Mouse (Mus musculus) embryonic facial prominence, embryonic 13.5 days (tissue): Measurements from ENCODE around the gene Chmp1a. TPM values are rescaled to one million over a fixed set of nuclear protein-coding genes. Genes with fewer than 3 reads are reported as not detected.

Experiments
- ATAC-seq: fragments of 200-750 bp; cut with Nextera tagmentation; 2 replicates; pipeline ENCODE4 v1.8.0; 2017; ENCODE audit warnings: low read depth; ENCODE audit not compliant: insufficient number of reproducible peaks, insufficient read depth, low FRiP score, low TSS enrichment
- H3K27ac ChIP-seq: fragments of 300-500 bp; sonication (generic); 2 replicates; pipeline ENCODE4 v1.5.1; 2015; ENCODE audit warnings: moderate library complexity, mild to moderate bottlenecking, inconsistent platforms
- H3K27me3 ChIP-seq: fragments of 300-500 bp; sonication (generic); 2 replicates; pipeline ENCODE4 v1.6.1; 2015; ENCODE audit warnings: mild to moderate bottlenecking, inconsistent platforms
- H3K36me3 ChIP-seq: fragments of 300-500 bp; sonication (generic); 2 replicates; pipeline ENCODE4 v1.6.1; 2015; ENCODE audit warnings: mild to moderate bottlenecking, inconsistent platforms
- H3K4me1 ChIP-seq: fragments of 300-500 bp; sonication (generic); 2 replicates; pipeline ENCODE4 v1.6.1; 2015; ENCODE audit warnings: inconsistent platforms
- H3K4me2 ChIP-seq: fragments of 300-500 bp; sonication (generic); 2 replicates; pipeline ENCODE4 v1.6.1; 2015; ENCODE audit warnings: moderate library complexity, mild to moderate bottlenecking, inconsistent platforms
- H3K4me3 ChIP-seq: fragments of 300-500 bp; sonication (generic); 2 replicates; pipeline ENCODE4 v1.5.1; 2015; ENCODE audit warnings: mild to moderate bottlenecking, inconsistent platforms
- H3K9ac ChIP-seq: fragments of 300-500 bp; sonication (generic); 2 replicates; pipeline ENCODE4 v1.6.1; 2015; ENCODE audit warnings: mild to moderate bottlenecking, inconsistent platforms
- H3K9me3 ChIP-seq: fragments of 300-500 bp; sonication (generic); 2 replicates; pipeline ENCODE4 v1.6.1; 2016; ENCODE audit warnings: inconsistent platforms
- WGBS: fragments of 180-500 bp; shearing (Covaris S2); methylation state at CpG from one replicate; pipeline ENCODE4 v1.1.7; 2015; ENCODE audit warnings: mixed read lengths; 5-methylcytosine and 5-hydroxymethylcytosine counted together
- polyA plus RNA-seq: library from polyadenylated mRNA; unstranded; fragments of >200 nt; fragmentation: Nextera tagmentation; extraction: Ambion mirVana; gene quantifications from 2 replicates; pipeline ENCODE4 v1.2.1, GENCODE M21; 2015

Gene Chmp1a
- polyA plus RNA-seq, 1 experiment from 2014 or later: 153 TPM

DNA sequence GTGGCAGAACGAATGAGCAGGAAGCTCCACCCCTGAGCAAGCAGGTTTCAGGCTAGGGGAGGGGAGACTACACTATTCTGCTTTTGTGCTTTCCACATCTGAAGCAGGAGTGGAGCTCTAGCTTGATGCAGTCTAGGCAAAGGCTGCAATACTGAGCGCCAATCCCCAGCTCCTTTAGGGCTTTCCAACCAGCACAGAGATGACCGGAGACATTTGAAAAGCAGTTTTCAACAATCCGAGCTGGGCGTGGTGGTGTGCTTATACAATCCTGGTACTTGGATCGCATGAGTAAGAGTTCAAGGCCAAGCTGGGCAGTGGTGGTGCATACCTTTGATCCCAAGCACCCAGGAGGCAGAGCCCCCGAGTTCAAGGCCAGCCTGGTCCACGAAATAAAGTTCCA is 20.7 kb downstream of the Chmp1a start:
- no peak overlapping the region for H3K27ac ChIP-seq
- no peaks in the 10 kb centered on the region for H3K9me3 ChIP-seq
- H3K4me3 ChIP-seq: no peak overlapping the region
- ATAC-seq: no peak
- no peaks in the 10 kb centered on the region for H3K27me3 ChIP-seq
- no peak overlapping the region for H3K4me2 ChIP-seq
- no peaks in the 10 kb centered on the region for H3K36me3 ChIP-seq
- no peak overlapping the region for H3K9ac ChIP-seq
- 53% methylated on average over 8 of the region's 8 CpGs for WGBS
- H3K4me1 ChIP-seq: peaks cover 21% of the 10 kb centered on the region

- WGBS: under 1% methylated on average over 9 of the region's 9 CpGs
- H3K4me3 ChIP-seq: no peak overlapping the region
Observed at GRCm38 (mm10) chr8:123190678-123191077, 21.9 kb downstream of the Chmp1a start.

DNA sequence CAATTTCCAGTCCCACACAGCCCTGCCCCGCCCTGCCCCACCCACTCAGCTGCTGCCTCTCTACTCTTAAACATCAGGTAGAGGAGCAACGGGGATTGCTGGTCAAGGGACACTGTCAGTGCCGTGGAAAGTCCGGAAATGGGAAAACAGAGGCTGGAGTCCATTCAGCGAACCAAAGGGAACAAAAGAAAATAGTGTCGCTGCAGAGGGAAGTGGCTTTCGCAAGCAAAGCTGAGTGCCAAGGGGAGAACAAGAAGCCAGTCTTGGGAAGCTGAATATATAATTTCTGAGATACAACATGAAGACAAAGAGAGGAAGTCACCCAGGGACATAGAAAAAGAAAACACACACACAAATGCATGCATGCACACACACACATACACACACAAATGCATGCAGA is 23.7 kb downstream of the Chmp1a start:
- no peaks in the 10 kb centered on the region for H3K27me3 ChIP-seq
- no peak overlapping the region for H3K9ac ChIP-seq
- WGBS: 74% methylated on average over 7 of the region's 7 CpGs
- no peaks in the 10 kb centered on the region for H3K9me3 ChIP-seq
- no peaks in the 10 kb centered on the region for H3K36me3 ChIP-seq
- H3K4me2 ChIP-seq: no peak overlapping the region
- ATAC-seq: no peak
- H3K4me3 ChIP-seq: no peak overlapping the region
- no peak overlapping the region for H3K27ac ChIP-seq
- peaks cover 46% of the 10 kb centered on the region for H3K4me1 ChIP-seq

More at GRCm38 (mm10) chr8:123190678-123191077, 21.9 kb downstream of the Chmp1a start:
- H3K4me1 ChIP-seq: peaks cover 34% of the 10 kb centered on the region
- peak overlapping the region; percentile 45 for H3K4me2 ChIP-seq
- no peaks in the 10 kb centered on the region for H3K27me3 ChIP-seq
- no peaks in the 10 kb centered on the region for H3K36me3 ChIP-seq
- no peak for ATAC-seq
- H3K9me3 ChIP-seq: no peaks in the 10 kb centered on the region
- no peak overlapping the region for H3K27ac ChIP-seq
- no peak overlapping the region for H3K9ac ChIP-seq

DNA sequence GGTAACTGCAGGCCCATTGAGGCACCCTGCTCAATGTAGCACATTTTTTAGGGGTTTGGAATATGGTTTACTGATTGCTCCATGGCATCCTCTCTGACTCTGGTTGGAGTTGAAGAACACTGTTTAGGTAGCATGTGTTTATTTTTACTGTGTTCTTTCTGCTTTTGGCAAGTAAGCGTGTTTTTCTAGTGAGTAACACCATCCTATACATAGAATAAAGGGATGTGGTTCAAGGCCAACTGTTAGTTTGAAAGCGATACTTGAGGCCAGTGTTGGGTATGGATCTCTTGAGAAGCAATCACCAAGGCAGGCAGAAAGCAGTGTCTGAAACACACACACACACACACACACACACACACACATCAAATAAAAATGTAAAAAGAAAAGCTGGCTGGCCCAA is 24.6 kb downstream of the Chmp1a start:
- H3K36me3 ChIP-seq: no peaks in the 10 kb centered on the region
- H3K4me3 ChIP-seq: no peak overlapping the region
- 76% methylated on average over 2 of the region's 2 CpGs for WGBS
- H3K4me1 ChIP-seq: peaks cover 46% of the 10 kb centered on the region
- no peak for ATAC-seq
- no peak overlapping the region for H3K9ac ChIP-seq
- H3K27ac ChIP-seq: no peak overlapping the region; the same call in 1 of the 2 replicates
- no peaks in the 10 kb centered on the region for H3K9me3 ChIP-seq
- H3K4me2 ChIP-seq: no peak overlapping the region
- H3K27me3 ChIP-seq: no peaks in the 10 kb centered on the region

GRCm38 (mm10) chr8:123185566-123186409 is 26.8 kb downstream of the Chmp1a start, which contains the start of gene Dpep1:
TSS of gene Dpep1 (plus strand) at chr8:123186242.
- no peaks in the 10 kb centered on the region for H3K27me3 ChIP-seq
- peaks cover 44% of the 10 kb centered on the region for H3K4me1 ChIP-seq
- peak within 1 kb of the TSS; percentile 51; the same call in 1 of the 2 replicates for H3K9ac ChIP-seq
- no peak within 1 kb of the TSS for H3K4me3 ChIP-seq
- no peak for ATAC-seq
- 12% methylated on average over 19 of the region's 19 CpGs for WGBS
- peak within 1 kb of the TSS; percentile 33 for H3K4me2 ChIP-seq
- H3K27ac ChIP-seq: peak within 1 kb of the TSS; percentile 79
- no peaks in the 10 kb centered on the region for H3K9me3 ChIP-seq
- H3K36me3 ChIP-seq: no peaks in the 10 kb centered on the region

- H3K4me1 ChIP-seq: peaks cover 20% of the 10 kb centered on the region
- no peaks in the 10 kb centered on the region for H3K27me3 ChIP-seq
- H3K9ac ChIP-seq: no peak overlapping the region
- no peak overlapping the region for H3K4me2 ChIP-seq
- WGBS: 53% methylated on average over 3 of the region's 3 CpGs
- H3K27ac ChIP-seq: no peak overlapping the region
- ATAC-seq: no peak
- H3K4me3 ChIP-seq: no peak overlapping the region
- no peaks in the 10 kb centered on the region for H3K36me3 ChIP-seq
- peaks cover 12% of the 10 kb centered on the region; the same call in 1 of the 2 replicates for H3K9me3 ChIP-seq
Observed at GRCm38 (mm10) chr8:123181391-123181790, 31.2 kb downstream of the Chmp1a start.

GRCm38 (mm10) chr8:123157888-123158465 is 54.6 kb downstream of the Chmp1a start, which contains the start of gene Sult5a1:
TSS of gene Sult5a1 (minus strand) at chr8:123158315.
- Histone ChIP-seq H3K4me2 (peak within 1 kb of the TSS; percentile 56), H3K4me3 (peak within 1 kb of the TSS; percentile 33), H3K4me1 (peaks cover 38% of the 10 kb centered on the region), H3K9ac (peak within 1 kb of the TSS; percentile 59), H3K9me3 (no peaks in the 10 kb centered on the region), H3K36me3 (no peaks in the 10 kb centered on the region), H3K27ac (peak within 1 kb of the TSS; percentile 69), H3K27me3 (no peaks in the 10 kb centered on the region)
- ATAC-seq: peak; percentile 60; the same call in 1 of the 2 replicates
- 16% methylated on average over 13 of the region's 13 CpGs for WGBS

- 67% methylated on average over 9 of the region's 9 CpGs for WGBS
- H3K27me3 ChIP-seq: no peaks in the 10 kb centered on the region
- peak overlapping the region; percentile 48 for H3K27ac ChIP-seq
- no peak overlapping the region for H3K4me3 ChIP-seq
- no peaks in the 10 kb centered on the region for H3K36me3 ChIP-seq
- 0 out of 2 replicates have a peak, but pooled peaks have one; percentile 32 for ATAC-seq
- no peak overlapping the region for H3K4me2 ChIP-seq
- no peak overlapping the region for H3K9ac ChIP-seq
- peaks cover 38% of the 10 kb centered on the region for H3K4me1 ChIP-seq
- H3K9me3 ChIP-seq: no peaks in the 10 kb centered on the region
Observed at GRCm38 (mm10) chr8:123156070-123156773, 56.3 kb downstream of the Chmp1a start.

DNA sequence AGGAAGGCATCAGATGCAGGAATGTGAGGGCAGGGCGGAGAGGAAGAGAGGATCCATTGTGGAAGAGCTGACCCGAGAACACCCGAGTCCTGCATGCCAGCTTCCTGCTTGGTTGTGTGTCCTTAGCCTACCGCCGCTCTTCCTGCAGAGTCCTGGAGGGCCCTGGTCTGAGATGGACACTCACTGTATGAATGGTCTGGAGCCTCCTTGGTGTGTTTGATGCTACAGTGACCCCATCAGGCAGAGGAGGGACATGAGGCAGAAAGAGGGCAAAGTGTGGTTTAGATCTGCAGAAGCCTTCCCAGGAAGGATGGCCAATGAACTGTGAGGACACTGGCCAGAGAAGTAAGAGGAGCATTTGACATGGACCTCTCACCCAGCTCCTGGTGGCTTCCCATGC is 57.4 kb downstream of the Chmp1a start:
- H3K4me2 ChIP-seq: no peak overlapping the region
- WGBS: 64% methylated on average over 5 of the region's 5 CpGs

More for the DNA sequence above, 57.4 kb downstream of the Chmp1a start:
- H3K4me3 ChIP-seq: no peak overlapping the region
- H3K4me1 ChIP-seq: peaks cover 43% of the 10 kb centered on the region
- H3K9me3 ChIP-seq: no peaks in the 10 kb centered on the region
- H3K9ac ChIP-seq: no peak overlapping the region
- H3K36me3 ChIP-seq: no peaks in the 10 kb centered on the region
- no peaks in the 10 kb centered on the region for H3K27me3 ChIP-seq
- no peak overlapping the region for H3K27ac ChIP-seq
- ATAC-seq: no peak
